8 mouse cellular contexts compared by ENCODE assay signal in genomic region chr19:45058841-45059240, GRCm38 (mm10). TPM values are rescaled to one million over a fixed set of nuclear protein-coding genes. Genes with fewer than 3 reads are reported as not detected.
DNase-seq lines count a peak whose midpoint lies in the region; ATAC-seq and TF ChIP-seq lines count a peak whose summit lies in the region.

No protein-coding gene starts in this region.

- H3K27me3 ChIP-seq in kidney, embryonic 16.5 days (ENCODE audit: insufficient read depth, low read length), result peaks cover under 1% of the 10 kb centered on the region; the same call in 1 of the 2 replicates
- H3K27me3 ChIP-seq in embryonic facial prominence, embryonic 11.5 days (ENCODE audit: control insufficient read depth, insufficient read depth, low read length), result peaks cover under 1% of the 10 kb centered on the region; the same call in 1 of the 2 replicates
- H3K27me3 ChIP-seq in intestine, embryonic 14.5 days (replicated peaks; ENCODE audit: control insufficient read depth, insufficient read depth, low read length), result peaks cover 1% of the 10 kb centered on the region; the same call in 1 of the 2 replicates
- H3K27me3 ChIP-seq in midbrain, postnatal 0 days (ENCODE audit: insufficient read depth, low read length), result no peaks in the 10 kb centered on the region

- peak overlapping the region; percentile 62 for H3K4me3 ChIP-seq in kidney, embryonic 16.5 days (ENCODE audit: low read length)
- peak overlapping the region; percentile 61 for H3K4me3 ChIP-seq in embryonic facial prominence, embryonic 11.5 days (ENCODE audit: low read depth, low read length)
- peak overlapping the region; percentile 55 for H3K4me3 ChIP-seq in intestine, embryonic 14.5 days (ENCODE audit: low read depth, low read length)
- peak overlapping the region; percentile 51 for H3K4me3 ChIP-seq in midbrain, postnatal 0 days (ENCODE audit: low read depth, low read length)

- no peak for DNase-seq in kidney, postnatal 25 days
- no peak for DNase-seq in embryonic facial prominence, embryonic 11.5 days (ENCODE audit: low spot score)
- no peak for DNase-seq in intestine, embryonic 14.5 days (ENCODE audit: low spot score)
- DNase-seq in midbrain, postnatal 0 days (ENCODE audit: low spot score), result no peak
- DNase-seq in cerebellum, adult 9-11 months, result no peak
- DNase-seq in spleen, adult 18-20 months, result no peak
- DNase-seq in kidney, adult 11 months, result no peak

- peak; percentile 3; the same call in 1 of the 2 replicates for ATAC-seq in kidney, embryonic 16.5 days (ENCODE audit: low FRiP score, low TSS enrichment)
- ATAC-seq in embryonic facial prominence, embryonic 11.5 days (replicated peaks; ENCODE audit: insufficient number of reproducible peaks, low FRiP score, low TSS enrichment, low read depth), result no peak; the same call in 1 of the 2 replicates
- no peak for ATAC-seq in intestine, embryonic 14.5 days (replicated peaks; ENCODE audit: low FRiP score, low TSS enrichment, low read depth)
- no peak for ATAC-seq in midbrain, postnatal 0 days (ENCODE audit: low FRiP score)

- peak overlapping the region; percentile 86 for H3K9ac ChIP-seq in kidney, embryonic 16.5 days (replicated peaks; ENCODE audit: low read length)
- peak overlapping the region; percentile 92 for H3K9ac ChIP-seq in embryonic facial prominence, embryonic 11.5 days (replicated peaks; ENCODE audit: low read length)
- H3K9ac ChIP-seq in intestine, embryonic 14.5 days (ENCODE audit: low read length), result peak overlapping the region; percentile 77
- peak overlapping the region; percentile 75 for H3K9ac ChIP-seq in midbrain, postnatal 0 days (replicated peaks; ENCODE audit: low read length, poor library complexity, severe bottlenecking)

- no peaks in the 10 kb centered on the region for H3K36me3 ChIP-seq in kidney, embryonic 16.5 days (ENCODE audit: insufficient read depth, low read length)
- H3K36me3 ChIP-seq in embryonic facial prominence, embryonic 11.5 days (replicated peaks; ENCODE audit: control insufficient read depth, insufficient read depth, low read depth, low read length), result no peaks in the 10 kb centered on the region
- peaks cover 7% of the 10 kb centered on the region for H3K36me3 ChIP-seq in intestine, embryonic 14.5 days (ENCODE audit: control insufficient read depth, insufficient read depth, low read length)
- peaks cover 14% of the 10 kb centered on the region for H3K36me3 ChIP-seq in midbrain, postnatal 0 days (ENCODE audit: insufficient read depth, low read length)

- H3K27ac ChIP-seq in kidney, embryonic 16.5 days (ENCODE audit: low read length), result peak overlapping the region; percentile 98
- peak overlapping the region; percentile 98 for H3K27ac ChIP-seq in embryonic facial prominence, embryonic 11.5 days (replicated peaks; ENCODE audit: low read depth, low read length)
- peak overlapping the region; percentile 93 for H3K27ac ChIP-seq in intestine, embryonic 14.5 days (ENCODE audit: low read depth)
- H3K27ac ChIP-seq in midbrain, postnatal 0 days (ENCODE audit: low read depth, low read length), result peak overlapping the region; percentile 91

- H3K4me1 ChIP-seq in kidney, embryonic 16.5 days (ENCODE audit: insufficient read depth, low read length), result peaks cover 23% of the 10 kb centered on the region
- peaks cover 3% of the 10 kb centered on the region for H3K4me1 ChIP-seq in embryonic facial prominence, embryonic 11.5 days (ENCODE audit: control insufficient read depth, insufficient read depth, low read length)
- H3K4me1 ChIP-seq in intestine, embryonic 14.5 days (replicated peaks; ENCODE audit: control insufficient read depth, insufficient read depth, low read length), result peaks cover 20% of the 10 kb centered on the region
- peaks cover 12% of the 10 kb centered on the region; the same call in 1 of the 2 replicates for H3K4me1 ChIP-seq in midbrain, postnatal 0 days (ENCODE audit: insufficient read depth, low read length)

- no peaks in the 10 kb centered on the region for H3K9me3 ChIP-seq in kidney, embryonic 16.5 days (ENCODE audit: low read length)
- no peaks in the 10 kb centered on the region for H3K9me3 ChIP-seq in embryonic facial prominence, embryonic 11.5 days (replicated peaks; ENCODE audit: control insufficient read depth, low read length)
- H3K9me3 ChIP-seq in intestine, embryonic 14.5 days (ENCODE audit: control insufficient read depth, low read length), result no peaks in the 10 kb centered on the region
- H3K9me3 ChIP-seq in midbrain, postnatal 0 days (ENCODE audit: low read length), result no peaks in the 10 kb centered on the region

- TF ChIP-seq CTCF in midbrain, postnatal 0 days (IDR thresholded peaks at IDR 0.05), result no peak

- WGBS in kidney, embryonic 16.5 days, result 0% methylated on average over 14 of the region's 14 CpGs
- under 1% methylated on average over 14 of the region's 14 CpGs for WGBS in embryonic facial prominence, embryonic 11.5 days
- WGBS in intestine, embryonic 14.5 days, result under 1% methylated on average over 14 of the region's 14 CpGs
- under 1% methylated on average over 14 of the region's 14 CpGs for WGBS in midbrain, postnatal 0 days

- peak overlapping the region; percentile 62 for H3K4me2 ChIP-seq in kidney, embryonic 16.5 days (replicated peaks; ENCODE audit: low read depth, low read length)
- H3K4me2 ChIP-seq in embryonic facial prominence, embryonic 11.5 days (ENCODE audit: low read depth, low read length), result peak overlapping the region; percentile 85
- peak overlapping the region; percentile 82 for H3K4me2 ChIP-seq in intestine, embryonic 14.5 days (ENCODE audit: low read length)
- H3K4me2 ChIP-seq in midbrain, postnatal 0 days (ENCODE audit: low read depth, low read length, poor library complexity, severe bottlenecking), result peak overlapping the region; percentile 47

RNA-seq across cellular contexts. Expression of gene Sfxn3, which starts 11.5 kb away (rescaled TPM):
- 25.6 and 27.4 TPM in 2 replicates for polyA plus RNA-seq in kidney, embryonic 16.5 days (2015; fragmentation: Nextera tagmentation; extraction: Ambion mirVana)
- polyA plus RNA-seq in embryonic facial prominence, embryonic 11.5 days (2014; fragmentation: Nextera tagmentation; extraction: Ambion mirVana), result 14.7 and 15.4 TPM in 2 replicates
- 23.4 and 24.5 TPM in 2 replicates for polyA plus RNA-seq in intestine, embryonic 14.5 days (2014; fragmentation: Nextera tagmentation; extraction: Ambion mirVana)
- 72.2 and 85.8 TPM in 2 replicates for total RNA-seq in midbrain, postnatal 0 days (2014; rRNA removed)
- 101 and 102 TPM in 2 replicates for polyA plus RNA-seq in midbrain, postnatal 0 days (2015; fragmentation: Nextera tagmentation; extraction: Ambion mirVana)

RNA-seq across cellular contexts. Expression of gene Pdzd7, which starts 13.3 kb away (rescaled TPM):
- polyA plus RNA-seq in kidney, embryonic 16.5 days (2015; fragmentation: Nextera tagmentation; extraction: Ambion mirVana), result 0.82 and 0.89 TPM in 2 replicates
- polyA plus RNA-seq in embryonic facial prominence, embryonic 11.5 days (2014; fragmentation: Nextera tagmentation; extraction: Ambion mirVana), result 0.21 and 0.41 TPM in 2 replicates
- polyA plus RNA-seq in intestine, embryonic 14.5 days (2014; fragmentation: Nextera tagmentation; extraction: Ambion mirVana), result 0.42 and 0.55 TPM in 2 replicates
- 5.9 and 7.2 TPM in 2 replicates for total RNA-seq in midbrain, postnatal 0 days (2014; rRNA removed)
- 2.9 and 3.4 TPM in 2 replicates for polyA plus RNA-seq in midbrain, postnatal 0 days (2015; fragmentation: Nextera tagmentation; extraction: Ambion mirVana)

RNA-seq across cellular contexts. Expression of gene Kazald1, which starts 16.2 kb away (rescaled TPM):
- polyA plus RNA-seq in kidney, embryonic 16.5 days (2015; fragmentation: Nextera tagmentation; extraction: Ambion mirVana), result 14.6 and 18.4 TPM in 2 replicates
- polyA plus RNA-seq in embryonic facial prominence, embryonic 11.5 days (2014; fragmentation: Nextera tagmentation; extraction: Ambion mirVana), result 2.9 and 6.5 TPM in 2 replicates
- polyA plus RNA-seq in intestine, embryonic 14.5 days (2014; fragmentation: Nextera tagmentation; extraction: Ambion mirVana), result 0.69 and 1.8 TPM in 2 replicates
- total RNA-seq in midbrain, postnatal 0 days (2014; rRNA removed), result 0.94 and 2.2 TPM in 2 replicates
- polyA plus RNA-seq in midbrain, postnatal 0 days (2015; fragmentation: Nextera tagmentation; extraction: Ambion mirVana), result 2.2 and 2.3 TPM in 2 replicates

RNA-seq across cellular contexts. Expression of gene Lzts2, which starts 44.6 kb away (rescaled TPM):
- polyA plus RNA-seq in kidney, embryonic 16.5 days (2015; fragmentation: Nextera tagmentation; extraction: Ambion mirVana), result 57.5 and 59.2 TPM in 2 replicates
- 53.2 and 57.8 TPM in 2 replicates for polyA plus RNA-seq in embryonic facial prominence, embryonic 11.5 days (2014; fragmentation: Nextera tagmentation; extraction: Ambion mirVana)
- 50.6 and 52.1 TPM in 2 replicates for polyA plus RNA-seq in intestine, embryonic 14.5 days (2014; fragmentation: Nextera tagmentation; extraction: Ambion mirVana)
- total RNA-seq in midbrain, postnatal 0 days (2014; rRNA removed), result 32.8 and 40.4 TPM in 2 replicates
- 12.9 TPM in 2 replicates for polyA plus RNA-seq in midbrain, postnatal 0 days (2015; fragmentation: Nextera tagmentation; extraction: Ambion mirVana)

RNA-seq across cellular contexts. Expression of gene Mrpl43, which starts 52.6 kb away (rescaled TPM):
- polyA plus RNA-seq in kidney, embryonic 16.5 days (2015; fragmentation: Nextera tagmentation; extraction: Ambion mirVana), result 69.5 and 72.8 TPM in 2 replicates
- 62.9 and 66.8 TPM in 2 replicates for polyA plus RNA-seq in embryonic facial prominence, embryonic 11.5 days (2014; fragmentation: Nextera tagmentation; extraction: Ambion mirVana)
- 65.4 and 70.3 TPM in 2 replicates for polyA plus RNA-seq in intestine, embryonic 14.5 days (2014; fragmentation: Nextera tagmentation; extraction: Ambion mirVana)
- 55.7 and 87.6 TPM in 2 replicates for total RNA-seq in midbrain, postnatal 0 days (2014; rRNA removed)
- polyA plus RNA-seq in midbrain, postnatal 0 days (2015; fragmentation: Nextera tagmentation; extraction: Ambion mirVana), result 98.8 and 105 TPM in 2 replicates
